Mouse (Mus musculus): ENCODE measurements at regions not wholly inside any gene's neighbourhood (a gene's known extent, or its start where the extent isn't known, plus 50 kb on each side); places are given as distances from the start of the nearest gene placed in this dataset.

DNA sequence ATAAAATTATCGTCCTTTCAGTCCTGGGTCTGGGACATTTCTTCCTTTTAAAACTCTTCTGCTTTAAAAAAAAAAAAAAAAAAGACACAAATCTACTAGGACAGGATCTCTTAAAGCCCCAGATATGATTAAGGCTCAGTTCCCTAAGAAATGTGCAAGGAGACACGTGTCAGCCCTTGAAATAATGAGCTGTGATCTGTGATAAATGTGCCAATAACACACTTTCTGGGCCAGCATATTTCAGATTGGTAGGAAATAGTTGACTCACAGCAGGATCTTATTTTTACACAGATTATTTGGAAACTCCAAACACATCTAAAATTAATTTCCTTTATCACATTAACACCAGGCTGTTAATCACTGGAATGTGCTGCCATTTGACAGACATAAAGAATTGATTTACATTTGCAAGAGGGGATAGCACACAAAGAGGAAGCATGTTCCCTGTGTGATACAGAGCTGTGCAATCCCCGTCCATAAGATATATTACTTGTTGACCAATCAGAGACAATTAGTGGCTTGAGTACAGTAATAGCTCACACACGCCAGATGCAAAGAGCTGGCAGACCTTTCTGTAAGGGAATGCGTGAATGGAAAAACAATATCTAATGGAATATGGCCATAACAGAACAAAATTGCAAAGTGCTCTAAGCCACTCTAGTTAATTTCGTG is 263.7 kb downstream of the Pax3 start:
- no peak for DNase-seq

DNA sequence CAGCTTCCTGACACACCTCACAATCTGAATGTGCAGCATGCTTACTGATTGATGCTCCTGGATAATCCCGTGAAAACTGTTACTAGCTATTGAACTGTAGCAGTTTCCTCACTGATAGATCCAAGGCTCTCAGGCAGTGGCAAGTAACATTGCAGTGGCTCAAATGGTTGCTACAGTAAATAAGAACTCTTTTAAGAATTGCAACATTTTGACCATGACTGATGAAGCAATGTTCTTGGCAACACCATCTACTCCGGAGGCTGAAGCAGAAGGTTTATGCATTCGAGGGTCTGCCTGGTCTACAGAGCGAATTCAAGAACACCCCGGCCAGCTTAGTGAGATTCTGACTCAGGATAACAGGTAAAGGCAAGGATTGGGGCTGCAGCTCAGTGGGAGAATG is 264.7 kb downstream of the Pax3 start:
- DNase-seq = no peak

DNA sequence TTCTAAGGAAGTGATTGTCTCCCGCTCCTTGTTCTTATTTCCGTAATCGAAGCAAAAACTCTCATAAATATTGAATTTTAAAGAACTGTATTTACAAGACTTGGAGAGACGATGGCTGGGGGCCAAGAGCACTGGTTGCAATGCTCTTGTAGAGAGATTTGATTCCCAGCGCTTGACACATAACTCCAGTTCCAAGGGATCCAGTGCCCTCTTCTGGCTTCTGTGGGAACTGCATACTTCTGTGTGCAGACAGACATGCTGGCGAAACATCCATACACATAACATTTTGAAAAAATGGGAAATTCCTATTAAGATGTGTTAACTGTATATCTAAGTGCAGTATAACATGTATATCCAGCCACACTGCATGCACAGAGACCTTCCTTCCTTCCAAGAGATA is 266.3 kb downstream of the Pax3 start:
- no peak for DNase-seq

DNA sequence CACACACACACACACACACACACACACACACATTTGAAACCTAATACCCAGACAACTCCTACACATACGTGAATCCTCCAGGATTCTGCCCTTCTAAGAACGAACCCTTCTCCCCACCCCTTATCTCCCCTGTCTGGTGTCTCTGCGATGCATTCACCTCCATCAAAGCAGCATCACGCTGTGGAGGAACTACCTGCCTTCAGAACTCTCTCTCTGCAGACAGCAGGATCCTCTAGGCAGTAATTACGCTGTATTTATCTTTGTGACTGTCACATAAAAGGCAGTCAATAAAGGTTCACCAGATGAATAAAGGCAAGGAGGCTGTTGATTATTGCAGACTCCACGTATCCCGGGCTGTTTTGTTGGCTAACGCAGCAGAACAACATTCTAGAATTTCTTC is 267.4 kb downstream of the Pax3 start:
- no peak for DNase-seq

DNA sequence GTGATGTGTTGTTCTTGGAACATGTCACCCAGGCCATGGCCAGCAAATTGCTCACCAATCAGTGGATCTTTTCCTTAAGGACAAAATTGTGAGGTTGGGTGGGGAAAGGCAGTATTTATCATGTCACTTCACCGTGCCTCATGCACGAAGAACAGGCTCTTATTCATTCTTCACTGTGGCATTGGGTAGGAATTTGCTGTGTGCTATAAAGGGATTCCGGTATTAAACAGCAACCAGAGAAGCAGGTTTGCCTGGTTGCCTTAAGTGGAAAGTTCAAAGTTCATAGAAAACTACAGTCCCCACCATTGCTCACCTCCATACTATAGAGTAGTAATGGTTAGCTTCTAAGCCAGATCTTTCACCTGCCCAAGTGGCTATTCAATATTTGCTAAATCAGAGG is 270.8 kb downstream of the Pax3 start:
- no peak for DNase-seq

DNA sequence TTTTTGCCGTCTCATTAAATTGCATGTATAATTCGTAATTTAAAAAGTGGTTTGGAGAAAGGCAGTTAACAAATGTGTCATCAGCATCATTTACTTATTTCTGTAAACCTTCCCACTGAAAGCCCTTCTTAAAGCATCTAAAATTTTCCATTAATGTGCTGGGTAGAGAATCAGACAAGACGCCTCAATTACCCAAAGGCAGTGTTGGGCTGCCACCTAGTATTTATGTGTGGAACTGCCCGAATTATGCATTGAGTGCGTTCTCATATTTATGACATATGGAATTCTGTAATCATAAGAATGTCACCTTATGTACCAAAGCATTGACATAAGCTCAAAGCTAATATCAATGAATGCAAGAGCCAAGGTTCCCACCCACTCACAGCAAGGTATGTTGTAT is 300.7 kb downstream of the Pax3 start:
- DNase-seq = no peak

DNA sequence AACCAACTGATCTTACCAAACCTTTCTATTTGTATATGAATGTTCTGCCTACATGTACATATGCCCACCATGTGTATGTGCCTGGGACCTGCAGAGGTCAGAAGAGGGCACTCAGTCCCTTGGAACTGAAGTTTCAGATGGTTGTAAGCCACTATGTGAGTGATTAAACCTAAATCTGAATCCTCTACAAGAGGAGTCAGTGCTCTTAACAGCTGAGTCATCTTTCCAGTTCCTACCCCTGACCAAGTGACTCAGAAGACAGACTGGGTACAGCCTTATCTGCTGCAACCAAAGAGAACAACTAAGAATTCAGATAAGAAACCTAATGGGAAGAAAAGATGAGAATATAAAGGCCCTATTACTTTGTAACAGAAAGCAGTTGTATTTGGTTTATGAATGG is 317.9 kb downstream of the Pax3 start:
- no peak for DNase-seq

DNA sequence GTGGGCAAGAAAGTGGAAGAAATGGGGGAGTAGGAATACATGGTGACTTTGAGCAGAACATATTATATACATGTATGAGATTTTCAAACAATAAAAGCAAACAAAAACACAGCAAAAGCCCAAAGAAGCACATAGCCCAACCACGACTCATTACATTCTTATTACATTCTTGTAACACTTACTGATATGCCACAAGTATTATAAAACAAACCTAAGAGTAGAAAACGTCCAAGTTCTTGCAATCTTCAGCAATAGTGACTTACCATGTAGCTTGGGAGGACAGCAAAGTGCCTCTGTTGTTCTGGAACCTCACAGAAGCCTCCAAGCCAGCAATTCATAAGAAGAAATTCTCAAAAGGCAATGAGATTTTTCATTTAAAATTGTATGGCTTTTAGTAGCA is 326.8 kb downstream of the Pax3 start:
- DNase-seq = no peak

DNA sequence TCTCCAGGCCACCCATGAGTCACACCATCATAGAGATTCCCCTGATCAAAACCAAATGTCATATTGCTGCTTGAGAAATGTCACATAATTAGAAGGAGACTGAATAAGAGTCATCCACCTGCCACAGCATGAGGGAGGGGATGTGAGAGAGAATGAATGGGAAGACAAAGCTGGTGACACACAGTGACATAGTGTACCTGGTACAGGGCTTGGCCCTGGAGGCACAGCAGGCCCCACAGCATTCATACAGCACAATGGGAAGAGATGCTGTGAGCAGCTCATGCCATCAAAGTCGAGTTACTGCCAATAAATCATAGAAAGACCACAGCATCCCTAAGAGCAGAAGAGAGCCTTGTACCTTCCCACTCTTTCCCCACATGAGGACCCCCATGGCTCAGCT is 327.8 kb downstream of the Pax3 start:
- DNase-seq = no peak

DNA sequence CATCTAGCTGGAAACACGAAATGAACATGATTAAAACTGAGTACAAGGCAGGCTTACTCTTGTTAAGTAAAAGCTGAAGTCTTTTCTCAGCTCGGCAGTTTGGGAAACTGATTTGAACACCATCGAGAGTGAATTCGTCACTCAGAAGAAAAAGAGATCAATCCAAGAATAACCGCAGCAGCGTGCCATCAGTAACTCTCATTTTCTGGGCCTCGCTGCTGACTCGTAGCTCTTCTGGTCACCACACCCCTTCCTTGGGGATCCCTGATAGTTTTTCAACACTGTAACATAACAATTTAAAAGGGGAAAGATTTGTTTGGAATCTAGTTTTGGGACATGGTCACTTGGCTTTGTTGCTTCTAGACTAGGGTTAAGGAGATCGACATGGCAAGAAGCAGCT is 337.0 kb downstream of the Pax3 start:
- DNase-seq = no peak

DNA sequence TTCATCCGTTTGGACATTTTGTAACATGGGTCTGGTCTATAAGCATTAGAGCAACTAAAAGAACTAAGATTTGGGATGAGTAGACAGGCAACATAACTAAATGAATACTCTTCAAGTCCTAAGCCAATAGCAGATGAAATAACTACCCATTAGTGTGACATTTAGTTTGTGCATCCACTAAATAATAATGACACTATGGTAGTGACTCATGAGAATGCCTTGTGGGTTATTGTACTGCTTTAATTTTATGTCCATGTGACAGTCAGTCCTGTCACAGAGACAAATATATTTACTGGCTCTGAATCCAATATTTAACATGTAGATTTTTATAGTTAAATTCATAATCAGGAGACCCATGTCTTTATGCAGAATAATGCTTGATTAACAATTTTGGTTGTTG is 339.5 kb upstream of the Epha4 start:
- no peak for DNase-seq

DNA sequence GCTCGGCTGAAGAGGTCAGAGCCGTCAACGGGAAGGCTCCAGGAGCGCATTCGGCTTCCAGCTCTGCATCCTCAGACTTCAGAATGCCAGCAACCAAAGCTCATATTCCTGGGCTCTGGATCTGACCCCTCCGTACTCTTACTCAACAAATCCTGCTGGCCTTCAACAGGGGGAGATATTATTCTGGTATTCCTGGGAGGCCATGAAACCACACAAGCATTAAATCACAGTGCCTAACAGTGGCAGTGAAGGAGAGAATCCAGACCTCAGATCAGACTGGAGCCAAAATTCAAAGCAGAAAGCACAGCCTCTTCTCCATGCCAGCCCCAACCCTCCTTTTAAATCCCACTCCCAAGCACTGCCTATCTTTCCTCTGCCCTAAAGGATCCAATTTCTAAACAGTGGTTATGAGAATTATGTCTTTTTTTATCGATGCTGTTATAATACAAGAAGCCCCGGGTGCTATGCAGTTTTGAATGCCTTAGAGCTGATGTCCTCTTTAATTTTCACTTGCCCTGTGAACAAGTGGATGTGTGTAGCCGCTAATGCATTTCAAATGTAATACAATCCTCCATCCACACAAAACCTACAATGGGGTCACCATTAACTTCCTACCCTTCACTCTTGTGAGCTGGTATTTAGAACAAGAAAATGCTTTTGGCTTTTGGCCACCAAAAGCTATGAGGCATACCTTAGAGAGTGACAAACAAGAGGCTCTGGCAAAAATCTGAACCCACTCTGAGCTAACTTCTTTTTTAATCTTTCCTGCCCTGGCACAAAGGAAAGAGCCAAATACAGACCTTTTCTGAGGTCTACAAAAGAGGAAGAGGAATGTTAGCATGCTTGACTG is 333.1 kb upstream of the Epha4 start:
- DNase-seq = no peak

DNA sequence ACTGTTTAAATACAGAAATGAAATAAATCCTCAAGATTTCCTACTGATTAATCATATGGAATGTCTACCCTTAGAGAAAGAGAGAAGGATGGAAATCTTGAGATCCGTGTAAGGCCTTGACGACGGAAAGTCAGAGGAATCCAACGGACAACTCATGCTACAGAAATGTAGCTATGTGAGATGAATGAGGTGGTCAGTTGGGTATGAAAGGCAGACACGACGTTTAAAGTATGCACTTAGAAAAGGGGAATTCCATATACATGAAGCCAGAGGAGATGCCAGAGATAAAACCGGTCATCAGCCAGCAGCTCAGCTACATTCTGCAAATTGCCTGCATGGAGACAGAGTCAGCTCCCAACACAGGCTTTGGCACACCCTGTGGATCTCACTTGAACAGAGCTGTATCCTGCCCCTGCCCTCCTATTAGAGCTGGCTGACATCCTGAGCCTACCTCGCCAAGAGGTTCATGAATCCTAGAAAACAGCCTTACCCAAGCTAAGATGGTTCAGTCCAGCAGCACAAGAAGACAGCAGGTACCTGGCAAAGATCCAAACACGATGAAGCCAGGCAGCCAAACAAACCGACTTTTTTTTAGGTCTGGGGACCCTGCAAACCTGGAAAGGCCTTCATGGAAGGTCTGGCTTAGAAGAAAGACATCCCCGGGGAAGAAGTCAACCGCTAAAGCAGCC is 331.3 kb upstream of the Epha4 start:
- DNase-seq = no peak

DNA sequence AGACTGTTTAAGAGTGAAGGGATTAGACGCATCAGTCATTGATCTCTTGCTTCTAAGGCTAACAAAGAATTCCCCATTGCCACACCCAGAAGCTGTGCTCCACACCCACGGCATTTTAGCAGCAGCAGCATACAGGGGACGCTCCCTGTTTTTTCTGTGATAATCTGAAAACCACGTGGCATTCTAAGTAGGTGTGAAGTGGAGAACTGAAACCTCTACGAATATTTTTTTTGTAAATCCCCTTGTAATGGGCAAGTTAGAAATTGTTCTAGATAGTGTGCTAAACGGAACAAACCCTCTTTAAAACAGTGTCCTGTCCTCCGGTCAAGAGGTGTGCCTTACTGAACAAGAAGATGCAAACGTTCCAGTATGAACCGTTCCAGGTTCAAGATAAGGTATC is 325.8 kb upstream of the Epha4 start:
- DNase-seq = no peak

DNA sequence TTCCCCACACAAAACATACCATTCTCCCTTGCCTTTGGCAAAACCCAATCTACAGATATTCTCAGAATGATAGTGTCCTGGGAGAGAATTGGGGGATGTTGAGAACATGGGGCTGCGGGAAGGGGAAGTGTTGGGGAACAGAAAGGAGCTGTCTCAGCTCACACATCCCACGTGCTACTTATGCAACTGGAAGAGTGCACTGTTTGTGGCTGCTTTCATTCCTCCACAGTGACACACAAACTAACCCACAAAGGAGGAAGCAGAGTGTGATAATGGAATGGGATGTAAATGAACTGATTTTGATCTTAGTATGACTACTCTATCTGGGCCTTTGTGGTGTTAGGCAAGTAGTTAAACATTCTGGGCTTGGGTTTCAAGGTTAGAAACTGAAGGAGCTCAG is 317.3 kb upstream of the Epha4 start:
- DNase-seq = no peak

DNA sequence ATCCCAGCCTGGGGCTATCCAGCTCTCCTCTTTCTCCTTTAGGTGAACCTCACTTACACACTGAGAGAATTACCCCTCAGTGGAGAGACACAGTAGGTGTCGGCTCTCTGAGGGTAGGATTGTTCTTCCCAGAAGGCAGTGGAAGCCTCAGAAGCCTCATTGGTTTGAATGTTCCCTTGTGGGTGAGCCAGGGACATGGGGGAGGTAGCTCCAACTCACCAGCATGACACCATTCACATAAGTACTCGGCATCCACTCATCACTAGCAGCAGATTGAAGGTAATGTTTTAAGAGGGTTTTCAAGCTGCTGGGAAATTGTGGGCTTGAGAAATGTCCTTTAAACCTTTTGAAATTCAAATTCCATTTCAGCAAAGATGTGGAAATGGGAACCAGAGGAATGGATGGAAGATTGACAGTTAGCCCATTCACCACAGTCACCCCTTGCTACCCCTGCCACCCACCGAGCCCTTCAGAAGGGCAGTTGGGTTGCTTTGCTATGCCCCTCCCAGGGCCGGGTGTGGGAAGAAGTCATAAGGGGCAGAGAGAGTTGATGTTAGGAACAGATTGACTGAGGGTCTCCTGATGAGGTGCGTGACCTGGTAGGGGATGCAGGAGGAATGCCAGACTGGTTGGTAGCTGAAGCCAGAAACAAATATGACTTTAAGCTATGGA is 310.0 kb upstream of the Epha4 start:
- DNase-seq = no peak

DNA sequence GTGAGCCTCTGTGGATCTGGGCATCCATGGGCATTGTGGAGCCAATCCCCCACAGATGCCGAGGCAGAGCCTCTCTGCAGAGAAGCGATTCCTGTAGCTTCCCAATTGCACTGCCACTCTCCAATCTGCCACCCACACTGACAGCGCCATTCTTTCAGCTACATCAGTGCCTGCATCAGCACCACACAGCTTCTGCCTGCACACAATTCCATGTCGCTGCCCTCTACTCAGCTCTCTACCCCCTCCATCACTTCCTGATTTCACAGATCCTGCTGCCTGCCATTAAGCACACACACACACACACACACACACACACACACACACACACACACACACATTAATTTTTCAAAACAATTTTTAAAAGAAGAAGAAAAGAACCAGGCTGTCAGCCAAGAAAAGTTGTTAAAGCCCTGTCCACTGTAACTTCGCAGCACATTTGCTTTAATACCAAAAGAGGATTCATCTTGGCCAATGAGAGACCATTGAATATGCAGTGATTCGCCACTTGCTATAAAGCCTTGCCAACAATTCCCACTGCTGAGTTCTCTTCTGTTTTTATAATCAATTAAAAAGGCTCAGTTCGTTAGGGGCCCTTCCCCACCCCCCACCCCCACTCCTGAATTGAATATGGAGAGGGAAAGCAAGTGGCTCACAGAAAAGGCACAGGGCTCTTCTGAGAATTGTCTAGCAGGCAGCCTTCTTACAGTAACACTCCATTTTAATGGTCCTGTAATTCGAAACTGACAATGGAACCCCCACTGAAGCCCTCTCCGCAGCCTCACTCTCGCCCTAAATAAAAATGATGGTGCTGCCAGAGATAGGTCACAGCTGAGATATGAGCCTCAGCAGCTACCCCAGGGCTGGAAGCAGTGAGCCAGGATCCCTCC is 309.2 kb upstream of the Epha4 start:
- no peak for DNase-seq

DNA sequence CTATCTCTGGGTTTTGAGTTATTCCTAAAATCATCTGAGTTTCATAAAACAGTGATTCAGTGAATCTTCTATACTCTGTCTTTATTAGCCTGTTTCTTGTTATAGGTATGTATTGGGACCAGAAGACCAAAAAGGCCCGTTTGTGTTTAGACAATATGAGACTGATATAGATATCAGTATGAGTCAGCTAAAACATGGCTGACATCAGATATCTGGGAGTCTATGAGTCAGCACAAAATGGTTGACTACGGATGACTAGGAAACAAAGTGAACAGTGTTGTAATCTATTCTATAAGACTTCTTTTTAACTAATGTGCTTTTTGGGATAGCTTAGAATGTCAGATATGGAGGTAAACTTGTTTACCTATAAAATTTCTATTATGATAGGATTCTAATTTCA is 305.2 kb upstream of the Epha4 start:
- DNase-seq = no peak

DNA sequence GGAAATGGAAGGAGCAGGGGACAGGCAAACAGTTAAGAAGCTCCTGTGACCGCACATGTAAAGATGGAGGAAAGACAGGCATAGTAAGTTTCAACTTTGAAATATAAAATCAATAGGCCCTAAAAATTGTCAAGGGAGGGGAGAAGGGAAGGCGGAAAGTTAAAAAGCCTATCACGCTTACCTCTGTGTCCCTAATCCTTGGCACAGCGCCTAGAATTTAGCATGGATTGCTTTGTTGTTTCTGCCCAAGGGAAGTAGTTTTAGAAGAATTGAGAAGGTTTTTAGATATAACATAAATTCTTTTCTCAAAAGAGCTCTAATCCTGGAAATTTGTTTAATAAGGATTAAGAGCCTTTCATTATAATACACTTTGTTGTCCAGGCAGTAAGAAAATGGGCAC is 300.6 kb upstream of the Epha4 start:
- DNase-seq = no peak

DNA sequence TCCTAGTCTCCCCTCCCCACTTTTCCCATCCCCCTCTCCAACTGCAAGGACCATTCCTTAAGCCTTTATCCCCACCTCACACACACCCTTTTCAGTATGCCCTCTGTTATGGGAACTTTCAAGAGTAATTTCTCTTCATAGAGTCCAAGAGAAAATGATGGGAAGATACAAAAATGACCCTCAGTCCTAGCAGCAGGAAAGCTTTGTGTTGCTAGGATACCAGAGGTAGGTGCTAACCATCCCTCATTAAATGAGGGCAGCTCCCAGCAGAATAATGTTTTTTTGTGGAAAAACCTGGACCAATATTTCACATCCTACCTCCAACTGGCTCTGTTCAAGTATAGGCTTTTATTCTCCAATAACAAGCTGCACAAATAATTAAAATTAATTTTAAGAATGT is 296.7 kb upstream of the Epha4 start:
- no peak for DNase-seq

DNA sequence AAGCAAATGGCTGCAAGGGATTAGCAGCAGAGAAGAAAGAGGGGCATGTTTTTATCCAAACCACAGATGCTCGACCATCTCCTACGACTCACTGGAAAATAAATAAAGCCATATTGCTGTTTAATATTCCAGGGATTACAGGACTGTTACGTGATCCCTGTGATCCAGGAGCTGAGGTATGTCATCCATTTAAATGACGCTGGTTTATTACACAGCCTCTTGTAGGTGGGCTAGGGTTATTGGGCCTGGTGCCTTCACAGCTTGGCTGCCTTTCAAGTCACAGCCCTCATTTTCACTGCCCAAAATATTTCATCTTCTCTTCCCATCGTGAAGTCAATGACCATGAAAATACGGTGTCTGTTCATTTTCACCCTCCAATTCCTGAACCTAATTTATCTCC is 276.1 kb upstream of the Epha4 start:
- DNase-seq = no peak

DNA sequence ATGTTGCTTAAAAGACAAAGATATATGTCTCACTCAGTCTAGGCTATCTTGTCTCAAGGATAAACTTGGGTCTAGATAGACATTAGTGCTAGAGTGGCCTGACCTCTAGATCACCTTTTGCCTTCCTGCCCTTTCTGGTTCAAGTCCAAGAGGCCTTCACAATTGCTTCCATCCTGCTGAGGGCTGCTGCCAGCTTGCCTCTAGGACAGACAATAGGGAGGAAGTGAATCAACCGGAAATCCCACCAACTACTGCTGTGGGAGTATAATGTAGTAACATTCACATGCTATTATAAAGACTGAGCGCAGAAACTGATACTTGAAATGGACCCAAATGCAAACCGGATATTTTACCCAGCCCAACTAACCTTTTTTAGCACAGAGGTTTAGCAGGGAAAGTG is 239.4 kb upstream of the Epha4 start:
- DNase-seq = no peak

Data from adrenal gland, postnatal 14 days (tissue).